Mouse (Mus musculus) gastrocnemius, adult 18-20 months (tissue): Measurements from ENCODE around the gene Kdm4a. TPM values are rescaled to one million over a fixed set of nuclear protein-coding genes. Genes with fewer than 3 reads are reported as not detected.

ENCODE experiments used
- DNase-seq: peaks from one replicate; pipeline ENCODE4 v3.0.0; 2021; ENCODE audit warnings: low spot score
- microRNA-seq: library from miRNA; unstranded; fragments of <30 nt; microRNA quantifications from one replicate; pipeline ENCODE4 v1.2.0, GENCODE M21; 2021
- total RNA-seq, 2 experiments: library from RNA; stranded (reverse); gene quantifications; 2 replicates each; pipeline ENCODE4 v1.2.3; 2021

Kdm4a gene
- total RNA-seq, 2 experiments from 2014 or later: 18.0 to 18.8 TPM

DNA sequence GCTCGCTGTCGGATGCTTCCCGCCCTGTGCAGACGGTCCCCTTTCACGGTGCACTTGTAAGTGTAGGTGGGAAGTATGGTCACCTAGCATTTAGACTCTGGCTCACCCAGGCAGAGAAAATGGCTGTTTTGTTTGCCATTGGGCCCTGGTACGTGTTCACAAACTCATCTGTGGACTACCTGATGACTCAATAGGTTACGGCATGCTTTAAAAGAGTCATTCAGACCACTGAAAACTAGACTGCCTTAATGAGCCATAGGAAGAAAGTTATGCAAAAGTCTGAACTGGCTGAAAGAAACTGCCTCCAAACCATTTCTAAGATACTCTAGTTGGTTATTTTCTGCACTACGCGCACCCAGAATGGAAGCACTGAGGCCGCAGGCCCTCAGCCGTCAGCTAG lies 63.7 kb downstream of the Kdm4a start:
- no peak for DNase-seq

- DNase-seq: no peak
Observed at GRCm38 (mm10) chr4:118115132-118115531, 64.7 kb downstream of the Kdm4a start.

- DNase-seq: no peak
Observed at GRCm38 (mm10) chr4:118112601-118113000, 67.2 kb downstream of the Kdm4a start.

DNA sequence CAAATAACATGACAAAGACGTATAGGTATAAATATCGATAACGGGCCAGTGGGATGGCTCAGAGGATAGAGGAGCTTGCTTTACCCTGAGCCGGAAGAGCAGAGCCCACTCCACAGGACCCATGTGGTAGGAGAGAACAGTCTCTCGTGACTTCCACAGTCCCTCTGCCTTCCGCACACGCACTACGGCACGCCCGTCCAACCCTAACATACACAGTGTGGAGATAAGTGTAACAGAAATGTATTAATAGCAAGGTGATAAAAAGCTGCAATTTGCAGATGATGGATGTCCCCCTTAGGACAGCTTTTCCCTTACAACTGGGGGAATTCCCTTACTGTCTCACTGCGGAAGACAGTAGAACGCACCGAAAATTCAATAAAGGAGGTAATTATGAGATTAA lies 70.2 kb downstream of the Kdm4a start:
- no peak for DNase-seq

- no peak for DNase-seq
Observed at GRCm38 (mm10) chr4:118108779-118109178, 71.1 kb downstream of the Kdm4a start.

DNA sequence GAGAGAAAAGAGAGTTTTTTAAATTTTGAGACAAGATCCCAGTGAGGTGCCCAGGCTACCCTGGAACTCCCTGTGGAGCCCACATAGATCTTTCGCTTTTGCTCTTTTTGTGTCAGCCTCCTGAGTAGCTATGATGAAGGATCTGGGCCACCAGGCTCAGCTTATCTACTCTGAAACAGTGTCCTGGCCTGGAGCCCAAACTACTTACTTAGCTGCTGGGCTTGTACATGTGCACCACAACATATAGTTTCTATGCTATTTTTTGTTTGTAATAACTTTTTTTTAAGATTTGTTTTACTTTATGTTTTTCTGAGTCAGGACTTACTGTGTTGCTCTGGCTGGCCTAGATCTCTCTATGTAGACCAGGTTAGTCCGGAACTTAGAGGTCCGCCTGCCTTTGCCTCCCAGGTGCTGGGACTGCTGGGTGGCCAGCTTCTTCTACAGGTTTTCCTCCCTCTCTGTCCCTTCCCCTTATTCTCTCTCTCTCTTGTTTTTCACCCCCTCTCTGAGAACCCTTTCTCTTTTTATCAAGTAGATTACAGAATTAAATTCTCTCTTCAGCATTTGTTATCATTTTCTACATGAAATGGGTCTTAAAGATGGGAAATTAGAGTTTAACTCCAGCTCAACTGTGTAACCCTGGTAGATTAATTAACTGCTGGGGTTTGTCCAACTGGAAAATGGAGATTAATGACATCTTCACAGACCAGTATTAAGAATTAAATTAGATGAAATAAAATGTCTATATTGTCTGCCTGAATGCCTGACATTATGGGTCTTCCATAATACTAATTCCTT lies 74.4 kb downstream of the Kdm4a start:
- DNase-seq: no peak

- no peak for DNase-seq
Observed at GRCm38 (mm10) chr4:118103280-118103830, 76.5 kb downstream of the Kdm4a start.

GRCm38 (mm10) chr4:118101497-118101896 lies 78.3 kb downstream of the Kdm4a start:
- DNase-seq: no peak

DNA sequence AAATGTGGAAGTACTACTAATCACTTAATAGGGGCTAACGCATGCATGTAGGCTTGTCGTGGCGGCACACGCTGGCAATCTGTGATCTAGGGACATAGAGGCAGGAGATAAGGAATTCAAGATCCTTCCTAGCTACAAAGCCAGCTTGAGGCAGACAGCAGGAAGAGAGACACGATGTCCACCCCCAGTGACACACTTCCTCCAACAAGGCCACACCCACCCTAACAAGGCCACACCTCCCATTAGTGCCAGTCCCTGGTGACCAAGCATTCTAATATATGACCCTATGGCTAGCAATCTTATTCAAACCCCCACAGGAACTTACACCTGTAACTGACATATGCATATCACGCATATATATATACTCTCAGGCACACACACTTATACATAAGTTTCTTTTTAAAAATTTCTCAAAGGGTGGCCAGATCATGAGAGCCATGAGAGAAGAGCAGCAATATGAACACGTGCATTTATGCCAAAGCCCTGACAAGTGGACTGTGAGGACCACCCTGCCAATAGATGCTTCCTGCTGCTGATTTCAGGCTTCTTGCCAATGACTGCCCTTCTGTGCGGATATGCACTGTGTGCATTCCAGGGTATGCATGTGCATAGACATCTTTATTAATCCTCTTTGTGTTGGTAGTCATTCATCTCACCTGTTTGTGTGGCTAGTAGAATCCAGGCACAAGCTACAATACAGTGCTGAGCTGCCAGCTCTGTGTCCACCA lies 80.0 kb downstream of the Kdm4a start:
- no peak for DNase-seq

DNA sequence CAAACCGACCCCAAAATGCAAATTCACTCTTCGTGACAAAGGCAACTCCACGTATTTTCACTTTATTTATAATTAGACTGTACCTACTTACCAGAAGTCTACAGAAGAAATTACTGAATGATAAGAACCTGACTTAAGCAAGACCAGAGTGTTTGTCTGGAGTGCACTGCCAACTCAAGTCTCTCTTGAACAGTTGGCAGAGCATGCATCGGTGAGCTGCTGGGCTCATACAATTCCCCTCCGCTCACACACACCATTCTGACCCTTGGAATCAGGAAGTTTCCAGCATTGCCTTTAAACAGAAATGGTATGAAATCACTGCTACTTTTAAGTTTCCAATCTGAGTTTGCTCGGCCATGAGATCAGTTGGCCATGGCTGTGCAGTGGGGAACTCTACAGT lies 81.3 kb downstream of the Kdm4a start:
- no peak for DNase-seq

DNA sequence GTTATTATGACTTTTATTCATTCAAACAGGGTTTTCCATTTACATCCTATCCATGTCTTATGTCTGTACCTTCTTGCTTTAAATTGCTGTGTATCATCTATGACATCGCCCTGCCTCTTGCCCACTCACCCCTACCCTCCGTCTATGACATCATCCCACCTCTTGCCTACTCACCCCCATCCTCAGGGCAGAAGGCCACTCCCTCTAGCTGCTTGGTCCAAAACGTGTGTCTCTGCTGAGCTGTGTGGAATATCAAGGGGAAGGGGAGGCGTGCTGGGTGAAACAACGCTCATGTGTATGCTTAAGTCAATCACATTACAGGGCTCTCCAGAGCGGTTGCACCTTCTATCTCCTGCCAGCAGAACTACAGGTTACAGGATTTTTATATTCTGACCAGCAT lies 83.8 kb downstream of the Kdm4a start:
- DNase-seq: no peak

DNA sequence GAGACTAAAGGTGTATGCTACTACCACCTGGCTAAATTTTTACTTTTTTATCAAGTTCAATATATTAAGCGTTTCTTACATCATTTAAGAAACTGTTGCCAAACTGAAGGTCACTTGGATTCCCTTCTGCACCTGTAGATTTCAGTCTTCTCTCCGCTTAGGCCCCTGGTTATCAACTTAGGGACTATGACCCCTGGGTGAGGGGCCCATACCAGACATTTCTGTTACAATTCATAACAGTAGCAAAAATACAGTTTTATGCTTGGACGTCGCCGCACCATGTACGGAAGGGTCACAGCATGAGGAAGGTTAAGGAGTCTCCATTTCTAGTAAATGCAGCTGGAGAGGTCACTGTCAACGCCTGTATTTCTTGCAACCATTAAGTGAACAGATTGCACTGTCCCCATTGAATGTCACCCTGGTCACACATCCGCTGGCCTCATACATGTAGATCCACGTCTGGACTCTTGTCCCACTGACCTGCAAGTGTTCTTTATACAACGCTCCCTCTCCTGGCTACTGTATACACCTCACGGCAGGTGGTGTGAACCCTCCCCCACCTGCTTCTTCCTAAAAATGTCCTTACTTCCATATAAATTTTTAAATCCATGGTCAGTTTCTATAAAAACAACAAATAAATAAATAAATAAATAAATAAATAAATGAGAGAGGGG lies 86.9 kb downstream of the Kdm4a start:
- DNase-seq: no peak

- no peak for DNase-seq
Observed at GRCm38 (mm10) chr4:118090449-118090848, 89.4 kb downstream of the Kdm4a start.

DNA sequence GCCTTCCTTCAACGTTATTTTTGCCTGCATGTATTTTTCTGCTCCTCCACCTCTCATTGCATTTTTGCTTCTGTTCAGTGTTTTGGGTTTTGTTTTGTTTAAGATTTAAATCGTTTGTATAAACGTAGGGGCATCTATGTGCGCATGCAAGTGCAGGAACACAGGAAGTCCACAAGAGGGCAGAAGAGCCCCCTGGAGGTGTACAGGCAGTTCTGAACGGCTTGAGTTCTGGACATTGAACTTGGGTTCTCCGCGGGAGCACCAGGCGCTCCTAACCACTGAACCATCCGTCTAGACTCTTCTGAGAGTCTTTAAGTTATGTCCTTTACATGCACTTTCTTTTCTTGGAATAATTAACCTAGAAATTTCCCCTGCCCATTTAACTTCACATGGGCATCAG lies 89.9 kb downstream of the Kdm4a start:
- peak; percentile 59 for DNase-seq

DNA sequence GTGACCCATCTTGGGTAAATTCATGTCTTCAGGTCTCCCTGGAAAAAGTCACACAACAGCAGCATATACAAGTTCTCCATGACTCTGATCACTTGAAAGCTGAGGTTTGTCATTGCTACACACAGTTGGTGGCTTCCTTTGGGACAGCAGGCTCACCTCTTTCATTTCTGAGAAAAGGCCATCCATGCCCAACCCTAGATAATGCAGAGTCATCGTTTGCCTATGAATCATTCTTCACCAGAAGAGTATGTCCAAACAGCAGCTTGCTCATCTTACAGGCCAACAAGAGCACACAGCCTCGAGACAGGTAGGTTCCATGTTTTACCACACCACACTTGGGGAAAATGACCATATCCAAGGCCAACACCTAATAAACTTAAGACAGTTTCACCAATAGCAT lies 91.1 kb downstream of the Kdm4a start:
- DNase-seq: no peak

Small RNA genes lying within 50 kb of the gene (microRNA-seq; reads per million reads assigned to microRNA genes)
- not detected for gene Mir7226

Other genes with a start within 250 kb of the Kdm4a start
- 10 to 100 TPM; 70.4 to 73.6 TPM for gene St3gal3, start 45.1 kb downstream of the Kdm4a start, total RNA-seq
- gene Ptprf, start 111.4 kb upstream of the Kdm4a start, total RNA-seq: 1 to 10 TPM; 2.0 to 2.2 TPM
- 1 to 10 TPM; 4.6 to 5.6 TPM for gene Szt2, start 229.2 kb upstream of the Kdm4a start, total RNA-seq
- 10 to 100 TPM; 38.6 to 39.2 TPM for gene Med8, start 229.3 kb upstream of the Kdm4a start, total RNA-seq
- 1 to 10 TPM; 5.0 to 6.9 TPM for gene Elovl1, start 248.1 kb upstream of the Kdm4a start, total RNA-seq